Mouse (Mus musculus) adrenal gland, postnatal 36 days (tissue): ENCODE results near the gene Stk26. TPM values are rescaled to one million over a fixed set of nuclear protein-coding genes. Genes with fewer than 3 reads are reported as not detected.
A peak's percentile ranks its signal among the peaks of the same experiment; 100 is the strongest.

Experiments
- DNase-seq, 2 experiments: peaks; one replicate each; pipeline ENCODE4 v3.0.0; 2021; ENCODE audit warnings: mixed read lengths in 1 of 2
- long read RNA-seq, 2 experiments: library from polyadenylated mRNA; stranded (forward); transcript quantifications; one replicate each; pipeline ENCODE4 v2.0.0; 2021; ENCODE audit warnings: borderline sequencing depth in 2 of 2
- total RNA-seq, 2 experiments: library from RNA; stranded (reverse); gene quantifications; 2 replicates each; pipeline ENCODE4 v1.2.3; 2021

The Stk26 gene
- 1 to 10 TPM; 2.4 to 2.8 TPM for total RNA-seq
- long read RNA-seq, experiment 1, partial matches to known transcripts, result 0 of 3 reads
- long read RNA-seq, experiment 1, other reads (novel, unspliced or antisense), result 0 of 3 reads
- long read RNA-seq, experiment 2, result 0 reads

DNA sequence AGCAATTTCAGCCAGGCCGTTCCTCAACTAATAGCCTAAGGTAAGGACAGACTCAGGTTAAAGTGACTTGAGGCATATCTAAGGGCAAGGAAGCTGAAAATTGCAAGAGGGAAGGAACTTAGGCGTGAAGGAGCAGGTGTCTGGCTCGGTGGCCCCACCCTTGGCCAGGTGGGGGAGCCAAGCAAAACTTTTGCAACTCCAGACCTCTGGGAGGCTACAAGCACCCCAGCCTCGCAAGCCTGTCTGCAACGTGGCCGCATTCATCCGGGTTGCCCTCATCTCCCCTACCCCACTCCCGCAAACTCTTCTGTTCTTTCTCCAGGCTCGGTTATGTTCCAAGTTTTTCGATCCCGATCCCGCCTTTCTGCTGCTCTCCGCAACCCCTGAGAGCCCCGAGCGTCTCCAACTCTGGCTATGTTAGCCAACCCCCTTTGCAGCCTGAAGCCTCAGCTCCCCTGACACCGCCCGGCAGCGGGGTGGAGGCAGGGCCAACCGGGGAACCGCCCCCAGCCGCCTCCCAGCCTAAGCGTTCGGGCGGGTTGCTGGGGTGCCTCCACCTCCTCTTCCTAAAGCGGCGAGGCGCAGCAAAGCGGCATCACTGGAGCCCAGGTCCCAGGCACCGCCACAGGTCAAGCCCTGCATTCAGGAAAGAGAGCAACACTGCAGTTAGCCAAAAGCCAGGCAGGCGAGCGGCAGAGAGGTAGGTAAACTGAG lies at the start of gene Stk26:
Stk26 (plus strand) TSS at position 201 of the 714 bp plus-strand sequence.
- DNase-seq, result peak; percentile 76 to 77

GRCm38 (mm10) chrX:50793005-50793680 lies 47.7 kb upstream of the Stk26 start:
- DNase-seq, result no peak

- DNase-seq, result no peak
Measured at GRCm38 (mm10) chrX:50797798-50798197, 43.0 kb upstream of the Stk26 start.

- DNase-seq, result no peak
Measured at GRCm38 (mm10) chrX:50798571-50798970, 42.3 kb upstream of the Stk26 start.

DNA sequence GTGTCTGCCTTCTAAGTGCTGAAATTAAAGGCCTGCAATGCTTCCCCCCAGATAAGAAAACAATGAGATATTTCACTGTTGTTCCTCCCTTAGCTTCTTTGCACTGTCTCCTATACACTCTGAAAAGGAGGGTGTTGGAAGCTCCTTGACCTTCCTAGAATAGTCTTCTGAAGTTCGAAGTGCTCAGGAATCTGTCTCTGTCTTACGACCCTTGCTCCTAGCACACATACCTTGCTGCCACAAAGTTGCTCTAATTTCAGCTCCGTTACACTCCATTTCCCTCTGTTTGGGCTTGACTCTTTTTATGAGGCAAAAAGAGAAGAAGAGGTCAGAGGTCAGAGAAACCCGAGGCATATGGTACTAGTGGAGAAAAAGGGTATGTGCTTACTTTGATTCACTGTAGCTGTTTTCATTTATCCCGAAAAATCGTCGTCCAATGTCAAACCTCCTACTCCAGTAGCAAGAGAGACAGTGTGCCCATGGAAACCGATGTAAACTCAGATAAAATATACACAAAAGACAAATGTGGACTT lies 41.1 kb upstream of the Stk26 start:
- DNase-seq, result no peak

- DNase-seq, result no peak
Measured at GRCm38 (mm10) chrX:50805654-50806053, 35.2 kb upstream of the Stk26 start.

DNA sequence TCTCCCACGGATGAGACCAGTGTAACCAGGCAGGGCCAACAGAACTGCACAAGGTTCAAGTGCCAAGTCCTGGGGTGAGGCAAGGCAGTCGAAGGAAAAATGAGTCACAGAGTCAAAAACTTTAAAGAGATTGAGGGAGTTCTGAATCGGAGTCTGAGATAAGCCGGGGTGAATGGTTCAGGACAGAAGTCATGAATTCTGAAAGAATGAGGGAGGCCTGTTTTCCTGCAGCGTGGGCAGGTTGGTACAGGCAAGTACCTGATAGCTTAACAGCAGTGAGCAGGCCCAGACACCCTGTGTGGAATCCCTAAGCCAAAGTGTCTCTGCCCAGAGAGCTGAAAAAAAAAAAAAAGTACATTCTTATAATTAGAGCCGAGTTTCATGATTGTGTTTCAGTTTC lies 17.0 kb upstream of the Stk26 start:
- peak in 1 of 2 experiments; percentile 3 for DNase-seq

DNA sequence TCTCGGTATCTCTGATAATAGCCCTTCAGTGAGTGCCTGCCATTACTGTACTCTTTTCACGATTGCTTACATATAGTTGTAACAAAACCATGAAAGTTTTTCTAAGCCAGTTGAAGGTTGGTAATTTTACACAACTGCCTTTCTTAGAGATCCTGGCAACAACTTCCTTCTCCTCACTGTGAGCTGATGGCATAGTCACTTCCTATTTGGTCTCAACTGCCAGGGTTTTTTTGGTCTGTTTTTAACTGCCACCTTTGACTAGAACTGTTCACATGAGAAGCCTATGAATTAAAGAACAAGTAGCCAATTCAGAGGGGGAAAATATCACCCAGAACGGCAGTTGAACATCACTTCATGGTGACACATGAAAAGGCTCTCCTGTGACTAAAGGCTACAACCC lies 5.3 kb upstream of the Stk26 start:
- no peak for DNase-seq

DNA sequence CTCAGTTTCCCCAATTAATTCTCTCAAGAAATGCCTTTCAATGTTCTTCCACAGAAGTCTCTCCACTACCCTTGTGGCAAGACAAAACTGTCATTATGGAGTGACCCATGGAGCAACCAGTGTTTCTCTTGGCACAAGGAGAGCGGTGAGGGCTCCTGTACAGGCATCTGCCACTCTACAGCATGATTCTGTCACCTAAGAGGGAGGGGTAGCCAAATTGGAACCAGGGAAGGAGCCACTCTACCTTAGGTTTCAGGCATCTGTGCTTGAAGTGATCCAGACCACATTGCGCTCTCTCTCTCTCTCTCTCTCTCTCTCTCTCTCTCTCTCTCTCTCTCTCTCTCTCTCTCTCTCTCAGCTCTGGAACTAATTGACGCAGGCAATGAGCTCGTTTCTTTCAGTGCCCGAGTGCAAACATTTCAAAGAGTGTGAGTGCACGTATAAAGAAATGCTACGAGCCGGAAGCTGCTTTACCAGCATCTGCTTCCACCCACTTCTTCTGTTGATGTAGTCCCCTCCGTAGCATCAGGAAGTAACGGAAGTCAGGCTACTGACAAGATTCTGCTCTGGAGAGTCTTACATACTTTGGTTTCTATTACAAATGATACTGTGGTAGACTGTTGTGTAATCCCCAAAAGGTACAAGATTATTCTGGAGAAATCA lies 4.7 kb upstream of the Stk26 start:
- no peak for DNase-seq

GRCm38 (mm10) chrX:50841587-50841986 lies 740 bp downstream of the Stk26 start:
- peak in 1 of 2 experiments; percentile 1 for DNase-seq

- DNase-seq, result no peak
Measured at GRCm38 (mm10) chrX:50842046-50842445, 1.2 kb downstream of the Stk26 start.

DNA sequence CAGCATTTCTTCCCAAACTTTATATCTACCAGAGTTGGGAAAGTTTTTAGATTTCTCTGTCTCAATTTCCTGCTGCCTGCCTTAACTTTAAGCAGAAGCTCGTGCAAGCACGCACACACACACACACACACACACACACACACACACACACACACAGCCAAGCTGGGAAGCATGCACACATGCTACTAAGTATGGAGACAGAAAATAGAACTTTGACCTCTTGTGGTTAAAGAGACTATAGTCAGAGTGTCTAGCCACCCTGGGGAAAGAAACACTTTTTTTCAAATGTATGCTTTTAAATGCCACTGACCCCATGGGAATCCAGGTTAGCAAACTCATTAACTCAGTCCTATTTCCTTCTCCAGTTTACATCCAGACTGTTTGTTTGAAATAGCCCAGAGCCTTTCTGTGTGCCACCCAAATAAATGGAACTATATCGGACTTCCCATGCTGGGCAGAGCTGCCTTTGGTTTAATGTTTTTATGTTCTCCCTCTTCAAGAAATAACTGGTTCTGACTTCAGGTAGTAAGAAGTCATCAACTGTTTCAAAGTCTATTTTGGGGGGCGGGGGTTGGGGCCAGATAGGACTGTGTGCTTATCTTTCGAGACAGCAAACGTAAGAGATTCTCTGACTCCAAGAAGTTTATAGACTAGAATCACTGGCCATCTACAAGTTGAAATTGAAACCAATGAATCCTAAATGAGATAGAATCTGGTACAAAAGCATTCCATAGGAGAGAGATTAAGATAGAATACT lies 9.8 kb downstream of the Stk26 start:
- no peak for DNase-seq

GRCm38 (mm10) chrX:50863771-50864170 lies 22.9 kb downstream of the Stk26 start:
- no peak for DNase-seq

DNA sequence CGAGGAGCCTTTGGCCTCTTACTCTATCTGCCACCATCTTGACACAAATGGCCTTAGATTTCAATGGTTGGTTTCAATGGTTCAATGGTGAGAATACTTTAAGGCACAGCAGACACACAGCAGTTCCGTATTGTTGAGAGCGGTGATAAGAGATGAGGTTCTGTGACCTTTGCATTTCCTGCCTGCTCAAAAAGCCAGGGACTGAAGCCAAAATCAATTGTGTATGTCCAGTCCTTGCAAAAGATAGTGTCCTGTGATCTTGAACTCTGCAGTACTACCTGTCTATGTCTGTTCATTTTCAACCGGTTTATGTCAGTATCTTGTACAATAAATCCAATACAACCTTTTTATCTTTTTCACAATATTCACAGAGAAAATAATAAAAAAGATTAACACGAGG lies 23.9 kb downstream of the Stk26 start:
- DNase-seq, result no peak

DNA sequence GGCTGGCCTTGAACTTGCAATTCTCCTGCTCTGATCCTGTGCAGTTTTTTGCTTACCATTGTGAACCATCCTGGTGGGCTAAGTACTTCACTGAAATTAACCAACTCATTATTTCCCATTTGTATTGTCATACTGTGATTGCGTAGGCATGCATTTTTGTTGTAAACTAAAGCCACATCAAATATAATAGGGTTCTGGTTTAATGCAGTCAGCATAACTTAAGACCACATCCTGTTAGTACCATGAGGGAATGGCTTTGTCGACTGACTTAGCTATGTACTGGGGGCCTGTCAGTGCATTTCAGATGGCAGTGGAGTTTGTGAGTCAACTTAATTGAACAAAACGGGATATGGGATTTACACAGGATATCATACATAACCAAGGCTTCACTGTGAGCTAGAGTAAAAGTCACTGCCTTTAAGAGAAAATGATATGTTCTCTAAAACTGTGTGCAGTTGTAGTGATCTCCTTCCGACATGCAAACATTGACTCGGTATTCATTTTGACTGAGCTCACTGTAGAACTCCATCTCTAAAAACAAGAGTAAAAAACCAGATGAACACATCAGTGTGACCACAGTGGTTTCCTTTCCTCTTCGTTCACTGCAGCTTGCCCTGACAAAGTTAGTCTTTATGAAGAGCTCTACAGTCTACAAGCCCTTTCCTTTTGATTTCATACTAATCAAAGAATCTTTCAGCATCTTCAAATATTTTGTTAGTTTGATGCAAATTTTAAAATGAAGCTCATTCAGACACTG lies 33.6 kb downstream of the Stk26 start:
- no peak for DNase-seq

DNA sequence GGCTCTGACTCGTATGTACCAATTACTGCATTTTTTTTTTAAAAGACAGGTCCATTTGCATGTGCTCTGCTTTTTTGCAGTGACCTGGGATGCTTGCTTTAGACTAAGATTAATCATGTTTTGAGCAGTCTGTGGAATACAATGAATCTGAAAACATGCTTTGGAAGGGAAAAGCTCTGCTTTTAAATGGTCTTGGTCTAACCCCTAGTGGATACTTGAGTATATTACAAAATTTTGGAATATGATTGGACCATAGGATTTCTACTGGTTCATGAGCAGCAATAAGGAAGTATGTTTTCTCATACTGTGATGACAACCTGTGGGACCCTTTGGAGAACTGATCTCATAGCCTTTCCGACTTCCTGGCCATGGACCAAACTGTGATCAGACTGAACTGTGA lies 47.2 kb downstream of the Stk26 start:
- DNase-seq, result no peak

GRCm38 (mm10) chrX:50903497-50903896 lies 62.6 kb downstream of the Stk26 start:
- DNase-seq, result no peak

- no peak for DNase-seq
Measured at GRCm38 (mm10) chrX:50909915-50910314, 69.1 kb downstream of the Stk26 start.

DNA sequence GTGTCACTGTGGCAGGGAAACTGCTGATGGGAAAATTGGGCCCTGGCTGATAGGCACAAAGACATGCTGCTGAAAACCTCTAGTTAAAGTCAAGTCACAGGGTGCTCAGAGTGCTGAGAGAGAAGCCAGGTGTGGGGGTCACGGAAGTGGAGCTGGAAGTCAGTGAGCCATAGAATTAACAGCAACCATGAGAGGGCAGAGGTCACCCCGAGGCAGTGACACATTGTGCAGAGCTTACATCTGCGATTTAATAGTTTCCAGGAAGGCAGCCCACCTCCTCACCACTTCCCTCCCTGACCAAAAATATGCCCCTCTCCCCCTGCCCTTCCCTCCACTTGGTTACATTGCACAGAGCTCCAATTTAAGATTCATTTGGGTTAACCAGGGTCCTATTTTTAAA lies 76.5 kb downstream of the Stk26 start:
- DNase-seq, result no peak

DNA sequence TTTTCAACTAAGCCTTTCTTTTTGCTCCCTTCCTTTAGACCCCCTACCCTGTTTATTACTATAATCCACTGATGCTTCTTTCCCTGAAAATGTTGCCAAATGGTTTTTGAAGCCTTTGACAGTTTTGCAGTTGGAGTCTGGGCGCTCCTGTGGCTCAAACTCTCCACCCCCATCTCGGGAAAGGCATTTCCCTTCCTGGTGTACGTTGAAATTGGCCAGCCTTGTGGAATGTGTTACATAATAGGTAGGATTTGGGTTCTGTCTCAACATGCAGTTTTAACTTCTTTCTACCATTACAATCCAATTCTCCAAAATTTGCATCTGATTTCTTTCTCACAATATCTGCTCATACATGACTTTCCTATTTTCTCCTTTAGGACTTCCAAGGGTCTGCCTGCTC lies 77.9 kb downstream of the Stk26 start:
- DNase-seq, result no peak
